Mouse (Mus musculus): Measurements from ENCODE around the gene Ncs1. TPM values are rescaled to one million over a fixed set of nuclear protein-coding genes. Genes with fewer than 3 reads are reported as not detected.

Ncs1 gene
- total and polyA plus RNA-seq, 2 experiments from 2014 or later: 181 to 202 TPM

- H3K4me3 ChIP-seq (ENCODE audit: low read depth, low read length): no peak overlapping the region
- DNase-seq (ENCODE audit: low spot score): no peak
- no peaks in the 10 kb centered on the region for H3K27me3 ChIP-seq (ENCODE audit: insufficient read depth, low read length)
- H3K9ac ChIP-seq (replicated peaks; ENCODE audit: low read length, poor library complexity, severe bottlenecking): no peak overlapping the region
- H3K4me1 ChIP-seq (ENCODE audit: insufficient read depth, low read length): no peaks in the 10 kb centered on the region
- no peak overlapping the region for H3K4me2 ChIP-seq (ENCODE audit: low read depth, low read length, poor library complexity, severe bottlenecking)
- WGBS: 93% methylated on average over 8 of the region's 8 CpGs
- ATAC-seq (ENCODE audit: low FRiP score): no peak
- peaks cover 6% of the 10 kb centered on the region; the same call in 1 of the 2 replicates for H3K36me3 ChIP-seq (ENCODE audit: insufficient read depth, low read length)
- TF ChIP-seq CTCF (IDR thresholded peaks at IDR 0.05): no peak
- H3K27ac ChIP-seq (ENCODE audit: low read depth, low read length): no peak overlapping the region
- H3K9me3 ChIP-seq (ENCODE audit: low read length): no peaks in the 10 kb centered on the region
Measured at GRCm38 (mm10) chr2:31270470-31270869, 24.8 kb downstream of the Ncs1 start.

GRCm38 (mm10) chr2:31271071-31271470 lies 25.4 kb downstream of the Ncs1 start:
- peak; percentile 25; the same call in 1 of the 2 replicates for TF ChIP-seq CTCF (IDR thresholded peaks at IDR 0.05)
- 84% methylated on average over 1 of the region's 1 CpGs for WGBS
- Histone ChIP-seq H3K27ac (ENCODE audit: low read depth, low read length) (no peak overlapping the region), H3K4me2 (ENCODE audit: low read depth, low read length, poor library complexity, severe bottlenecking) (no peak overlapping the region), H3K9me3 (ENCODE audit: low read length) (no peaks in the 10 kb centered on the region), H3K9ac (replicated peaks; ENCODE audit: low read length, poor library complexity, severe bottlenecking) (no peak overlapping the region), H3K36me3 (ENCODE audit: insufficient read depth, low read length) (peaks cover 6% of the 10 kb centered on the region; the same call in 1 of the 2 replicates), H3K27me3 (ENCODE audit: insufficient read depth, low read length) (no peaks in the 10 kb centered on the region), H3K4me1 (ENCODE audit: insufficient read depth, low read length) (no peaks in the 10 kb centered on the region), H3K4me3 (ENCODE audit: low read depth, low read length) (no peak overlapping the region)
- no peak for ATAC-seq (ENCODE audit: low FRiP score)
- no peak for DNase-seq (ENCODE audit: low spot score)

- no peaks in the 10 kb centered on the region for H3K27me3 ChIP-seq (ENCODE audit: insufficient read depth, low read length)
- no peak overlapping the region for H3K27ac ChIP-seq (ENCODE audit: low read depth, low read length)
- H3K4me3 ChIP-seq (ENCODE audit: low read depth, low read length): no peak overlapping the region
- DNase-seq (ENCODE audit: low spot score) (no peak), ATAC-seq (ENCODE audit: low FRiP score) (no peak)
- no peak for TF ChIP-seq CTCF (IDR thresholded peaks at IDR 0.05)
- H3K9me3 ChIP-seq (ENCODE audit: low read length): no peaks in the 10 kb centered on the region
- 87% methylated on average over 6 of the region's 6 CpGs for WGBS
- H3K36me3 ChIP-seq (ENCODE audit: insufficient read depth, low read length): peaks cover 14% of the 10 kb centered on the region
- no peak overlapping the region for H3K9ac ChIP-seq (replicated peaks; ENCODE audit: low read length, poor library complexity, severe bottlenecking)
- no peaks in the 10 kb centered on the region for H3K4me1 ChIP-seq (ENCODE audit: insufficient read depth, low read length)
- no peak overlapping the region for H3K4me2 ChIP-seq (ENCODE audit: low read depth, low read length, poor library complexity, severe bottlenecking)
Measured at GRCm38 (mm10) chr2:31274993-31275392, 29.4 kb downstream of the Ncs1 start.

- peaks cover 34% of the 10 kb centered on the region for H3K36me3 ChIP-seq (ENCODE audit: insufficient read depth, low read length)
- ATAC-seq (ENCODE audit: low FRiP score) (no peak), DNase-seq (ENCODE audit: low spot score) (no peak)
- no peaks in the 10 kb centered on the region for H3K4me1 ChIP-seq (ENCODE audit: insufficient read depth, low read length)
- no peak overlapping the region for H3K27ac ChIP-seq (ENCODE audit: low read depth, low read length)
- H3K27me3 ChIP-seq (ENCODE audit: insufficient read depth, low read length): no peaks in the 10 kb centered on the region
- H3K4me2 ChIP-seq (ENCODE audit: low read depth, low read length, poor library complexity, severe bottlenecking): no peak overlapping the region
- WGBS: 73% methylated on average over 6 of the region's 6 CpGs
- no peaks in the 10 kb centered on the region for H3K9me3 ChIP-seq (ENCODE audit: low read length)
- H3K4me3 ChIP-seq (ENCODE audit: low read depth, low read length): no peak overlapping the region
- TF ChIP-seq CTCF (IDR thresholded peaks at IDR 0.05): no peak
- no peak overlapping the region for H3K9ac ChIP-seq (replicated peaks; ENCODE audit: low read length, poor library complexity, severe bottlenecking)
Measured at GRCm38 (mm10) chr2:31277810-31278209, 32.2 kb downstream of the Ncs1 start.

GRCm38 (mm10) chr2:31278483-31278882 lies 32.9 kb downstream of the Ncs1 start:
- peaks cover 34% of the 10 kb centered on the region for H3K36me3 ChIP-seq (ENCODE audit: insufficient read depth, low read length)
- no peak for TF ChIP-seq CTCF (IDR thresholded peaks at IDR 0.05)
- no peak for ATAC-seq (ENCODE audit: low FRiP score)

GRCm38 (mm10) chr2:31281138-31281537 lies 35.5 kb downstream of the Ncs1 start:
- DNase-seq (ENCODE audit: low spot score) (no peak), ATAC-seq (ENCODE audit: low FRiP score) (no peak)
- no peak overlapping the region for H3K4me2 ChIP-seq (ENCODE audit: low read depth, low read length, poor library complexity, severe bottlenecking)
- no peaks in the 10 kb centered on the region for H3K27me3 ChIP-seq (ENCODE audit: insufficient read depth, low read length)
- no peak for TF ChIP-seq CTCF (IDR thresholded peaks at IDR 0.05)
- peaks cover 50% of the 10 kb centered on the region for H3K36me3 ChIP-seq (ENCODE audit: insufficient read depth, low read length)
- no peak overlapping the region for H3K27ac ChIP-seq (ENCODE audit: low read depth, low read length)
- 83% methylated on average over 8 of the region's 8 CpGs for WGBS
- no peak overlapping the region for H3K9ac ChIP-seq (replicated peaks; ENCODE audit: low read length, poor library complexity, severe bottlenecking)
- H3K4me3 ChIP-seq (ENCODE audit: low read depth, low read length): no peak overlapping the region
- no peaks in the 10 kb centered on the region for H3K4me1 ChIP-seq (ENCODE audit: insufficient read depth, low read length)
- no peaks in the 10 kb centered on the region for H3K9me3 ChIP-seq (ENCODE audit: low read length)

More at GRCm38 (mm10) chr2:31278483-31278882, 32.9 kb downstream of the Ncs1 start:
- Histone ChIP-seq H3K9ac (replicated peaks; ENCODE audit: low read length, poor library complexity, severe bottlenecking) (no peak overlapping the region), H3K4me1 (ENCODE audit: insufficient read depth, low read length) (no peaks in the 10 kb centered on the region), H3K9me3 (ENCODE audit: low read length) (no peaks in the 10 kb centered on the region), H3K27ac (ENCODE audit: low read depth, low read length) (no peak overlapping the region), H3K27me3 (ENCODE audit: insufficient read depth, low read length) (no peaks in the 10 kb centered on the region), H3K4me2 (ENCODE audit: low read depth, low read length, poor library complexity, severe bottlenecking) (no peak overlapping the region), H3K4me3 (ENCODE audit: low read depth, low read length) (no peak overlapping the region)
- WGBS: 58% methylated on average over 5 of the region's 5 CpGs
- no peak for DNase-seq (ENCODE audit: low spot score)

Measured in midbrain, postnatal 0 days (tissue).